Mouse (Mus musculus): Measurements from ENCODE around the gene Maff.

Gene Maff

DNA sequence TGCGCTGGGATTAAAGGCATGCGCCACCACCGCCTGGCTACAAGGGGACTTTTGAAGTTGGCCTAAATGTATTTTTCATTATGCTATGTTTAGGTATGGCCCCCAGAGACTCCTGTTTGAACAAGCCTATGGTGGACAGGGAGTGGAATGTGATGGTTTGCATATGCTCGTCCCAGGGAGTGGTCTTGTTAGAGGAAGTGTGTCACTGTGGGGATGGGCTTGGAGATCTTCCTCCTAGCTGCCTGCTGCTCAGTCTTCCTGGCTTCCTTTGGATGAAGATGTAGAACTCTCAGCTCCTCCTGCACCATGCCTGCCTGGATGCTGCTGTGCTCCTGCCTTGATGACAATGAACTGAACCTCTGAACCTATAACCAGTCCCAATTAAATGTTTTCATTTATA lies 15.9 kb upstream of the Maff start:
- DNase-seq, result no peak

DNA sequence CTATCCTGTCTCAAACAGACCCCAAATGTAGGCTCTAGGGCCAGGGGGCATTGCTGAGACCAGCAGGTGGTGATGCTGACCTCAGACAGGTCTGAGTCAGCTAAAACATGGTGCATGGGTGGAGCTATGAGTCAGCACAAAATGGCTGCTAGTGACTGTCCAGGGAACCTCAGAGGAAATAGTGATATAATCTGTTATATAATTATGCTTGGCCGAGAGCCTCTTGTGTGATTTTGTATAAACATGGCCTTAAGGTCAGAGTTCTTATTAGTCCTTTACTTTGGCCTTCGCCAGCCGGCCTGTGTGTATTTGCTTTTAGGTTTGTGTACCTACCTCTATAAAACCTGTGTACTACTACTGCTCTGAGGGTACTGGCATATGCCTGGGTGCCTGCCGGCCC lies 13.0 kb upstream of the Maff start:
- DNase-seq, result no peak

DNA sequence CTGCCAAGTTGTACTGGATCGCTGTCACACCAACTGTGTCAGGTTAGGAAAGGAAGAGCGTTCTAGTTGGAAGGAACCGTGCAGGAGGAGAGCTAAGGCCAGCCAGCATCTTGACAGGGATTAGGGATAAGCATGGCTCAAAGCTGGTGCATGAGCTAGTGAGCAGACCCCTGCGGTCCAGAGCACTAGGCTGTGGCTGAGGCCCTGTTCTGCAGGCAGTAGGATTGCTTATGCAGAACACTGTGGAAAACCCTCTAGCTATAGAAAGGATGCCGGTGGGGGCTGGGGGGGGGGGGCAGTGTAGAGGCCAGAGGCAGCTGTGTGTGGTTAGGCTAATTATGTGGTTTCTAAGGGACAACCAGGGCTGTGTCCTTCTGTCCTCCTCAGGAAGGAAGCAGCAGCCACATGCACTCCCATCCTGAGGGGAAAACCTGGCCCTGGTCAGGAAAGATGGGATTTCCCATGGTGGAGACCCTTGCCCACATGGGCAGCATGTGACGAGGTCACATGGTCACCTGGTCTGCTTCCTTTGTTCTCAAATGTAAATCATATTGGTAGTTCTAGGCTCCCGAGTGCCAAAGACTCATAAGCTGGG lies 11.3 kb upstream of the Maff start:
- peak in 1 of 2 experiments; percentile 18 for DNase-seq

DNA sequence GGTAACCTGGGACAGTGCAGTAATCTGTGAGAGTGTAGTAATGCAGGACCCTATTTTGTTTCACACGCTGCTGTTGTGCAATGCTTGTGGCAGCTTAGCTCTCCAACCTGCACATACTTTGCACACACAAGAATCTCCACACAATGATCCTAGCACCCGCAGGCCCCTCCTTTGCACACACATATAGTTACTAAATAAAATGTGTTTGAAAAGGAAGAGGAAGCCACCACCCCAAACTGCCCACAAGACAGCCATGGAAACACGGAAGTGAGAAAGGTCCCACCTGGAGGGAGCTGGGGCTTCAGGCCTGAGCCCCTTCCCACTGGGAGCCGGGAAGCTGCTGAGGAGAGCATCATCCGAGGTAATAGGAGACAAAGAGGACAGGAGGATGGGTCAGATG lies 7.4 kb upstream of the Maff start:
- DNase-seq, result no peak

DNA sequence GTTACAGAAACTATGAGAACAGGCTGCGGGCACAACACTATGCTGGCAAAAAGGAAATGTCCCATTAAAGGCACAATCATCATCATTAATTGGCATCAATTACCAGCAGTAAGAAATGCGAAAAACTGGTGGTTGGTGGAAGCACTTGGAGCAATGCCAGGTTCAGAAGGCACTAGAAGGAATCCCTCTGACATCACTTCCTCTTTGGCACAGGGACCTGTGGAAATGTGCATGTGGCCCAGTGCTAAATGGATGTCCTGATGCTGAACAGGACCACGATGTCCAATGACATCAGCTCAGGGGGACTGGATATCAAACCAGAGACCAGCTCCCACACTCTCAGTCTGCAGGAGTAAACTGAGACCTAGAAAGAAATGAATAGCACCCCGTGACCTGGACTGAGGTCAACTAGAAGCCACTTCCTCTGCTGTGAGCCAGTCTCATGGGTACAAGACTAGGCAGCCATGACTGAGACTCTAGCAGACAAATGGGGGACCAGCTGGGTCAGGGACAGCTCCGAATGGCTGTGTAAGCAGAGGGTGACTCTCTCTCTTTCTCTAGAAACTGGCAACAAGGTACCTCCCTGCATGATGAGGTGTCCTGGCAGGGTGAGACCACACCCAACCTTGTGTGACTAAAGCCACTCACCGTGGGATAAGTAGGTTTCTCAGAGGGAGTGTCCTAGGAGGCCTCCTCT lies 3.6 kb upstream of the Maff start:
- no peak for DNase-seq

DNA sequence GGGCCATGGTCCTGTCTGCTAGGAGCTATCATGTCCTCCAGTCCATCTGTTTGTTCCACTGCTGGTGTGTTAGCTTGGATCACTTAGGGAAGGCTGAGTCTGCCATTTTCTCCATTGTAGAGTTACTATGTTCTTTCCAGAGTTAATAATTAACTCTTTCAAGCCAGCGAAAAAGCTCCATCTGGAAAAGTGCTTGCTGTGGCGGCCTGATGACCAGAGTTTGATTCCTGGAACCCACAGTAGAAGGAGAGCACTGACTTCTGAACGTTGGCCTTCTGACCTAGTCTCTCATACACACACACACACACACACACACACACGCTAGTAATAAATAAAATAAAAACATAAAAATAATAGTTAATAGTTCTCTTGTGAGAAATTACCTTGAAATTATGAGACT lies 1.8 kb upstream of the Maff start:
- no peak for DNase-seq

DNA sequence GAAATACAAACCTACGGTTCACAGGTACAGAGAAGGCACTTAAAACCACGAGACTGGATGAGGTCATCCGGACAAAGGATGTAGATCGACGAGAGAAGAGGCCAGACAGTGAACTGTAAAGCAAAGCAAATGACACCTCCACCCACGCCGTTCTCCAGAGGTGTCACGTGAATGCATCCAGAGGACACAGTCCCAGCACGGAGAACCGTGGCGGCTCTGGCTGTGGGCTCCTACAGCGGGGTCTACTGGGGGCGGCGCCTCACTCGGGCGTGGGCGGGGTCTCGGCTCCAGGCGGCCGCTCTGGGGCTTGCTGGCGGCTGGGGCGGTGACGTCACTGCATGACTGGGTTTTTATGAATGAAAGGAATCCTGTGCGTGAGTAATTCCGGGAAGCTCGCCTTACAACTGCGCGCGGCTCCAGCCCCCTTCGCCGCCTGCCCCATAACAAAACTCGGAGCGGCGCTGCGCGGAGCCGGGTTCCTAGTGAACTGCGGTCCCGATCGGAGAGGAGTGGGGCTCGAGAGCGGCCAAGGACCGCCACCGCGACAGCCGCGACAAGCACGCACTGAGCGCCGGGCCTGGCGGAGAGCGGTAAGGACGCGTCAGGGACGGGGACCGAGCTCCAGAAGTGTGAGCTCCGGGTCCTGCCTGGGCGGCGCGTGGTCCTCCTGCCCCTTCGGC lies 884 bp downstream of the Maff start:
- DNase-seq, result peak; percentile 92

DNA sequence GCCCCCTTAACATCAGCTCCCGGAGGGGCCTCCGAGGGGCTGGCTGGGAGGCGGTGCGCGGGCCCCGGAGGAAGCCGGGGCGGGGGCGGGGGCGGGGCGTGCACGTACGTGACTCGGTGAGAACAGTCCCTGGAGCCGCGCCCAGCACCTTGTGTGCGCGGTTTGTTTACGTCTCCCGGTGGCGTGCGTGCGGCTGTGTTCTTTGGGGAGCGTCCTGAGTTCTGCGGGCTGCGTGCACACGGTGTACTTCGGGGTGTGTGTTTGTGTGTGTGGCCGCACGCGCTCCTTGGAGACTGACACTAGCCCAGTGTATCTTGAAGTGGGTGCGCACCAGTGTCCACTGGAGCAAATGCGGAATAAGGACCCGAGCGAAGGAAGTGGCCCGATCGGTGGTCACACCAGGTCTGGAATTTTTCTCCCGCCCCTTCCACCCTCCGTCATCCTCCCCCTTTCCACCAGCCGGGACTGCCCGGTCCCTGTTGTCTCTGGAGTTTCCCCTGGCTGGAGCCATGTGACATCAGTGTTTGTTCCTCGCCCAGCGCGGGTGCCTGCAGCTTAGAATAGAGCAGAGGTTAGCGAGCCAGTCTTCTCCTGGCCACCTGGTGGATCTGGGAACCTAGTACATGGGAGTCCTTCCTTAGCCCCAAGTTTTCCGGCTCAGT lies 1.6 kb downstream of the Maff start:
- DNase-seq, result peak; percentile 66 to 76

DNA sequence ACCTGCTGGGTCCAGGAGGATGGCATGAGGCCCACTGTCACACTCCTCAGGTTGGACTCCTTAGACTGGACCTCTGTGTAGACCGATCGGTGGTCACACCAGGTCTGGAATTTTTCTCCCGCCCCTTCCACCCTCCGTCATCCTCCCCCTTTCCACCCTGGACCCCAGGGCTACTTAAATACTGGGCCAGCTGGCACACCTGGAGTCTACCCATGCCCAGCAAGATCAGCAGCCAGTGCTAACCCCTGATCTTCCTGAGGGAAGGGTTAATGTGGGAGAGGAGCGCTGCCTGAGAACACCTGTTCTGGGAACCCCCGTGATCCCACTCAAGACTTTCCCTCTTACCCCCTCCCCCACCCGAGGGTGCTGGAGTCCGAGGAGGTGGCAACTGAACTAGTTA lies 2.2 kb downstream of the Maff start:
- DNase-seq, result no peak

DNA sequence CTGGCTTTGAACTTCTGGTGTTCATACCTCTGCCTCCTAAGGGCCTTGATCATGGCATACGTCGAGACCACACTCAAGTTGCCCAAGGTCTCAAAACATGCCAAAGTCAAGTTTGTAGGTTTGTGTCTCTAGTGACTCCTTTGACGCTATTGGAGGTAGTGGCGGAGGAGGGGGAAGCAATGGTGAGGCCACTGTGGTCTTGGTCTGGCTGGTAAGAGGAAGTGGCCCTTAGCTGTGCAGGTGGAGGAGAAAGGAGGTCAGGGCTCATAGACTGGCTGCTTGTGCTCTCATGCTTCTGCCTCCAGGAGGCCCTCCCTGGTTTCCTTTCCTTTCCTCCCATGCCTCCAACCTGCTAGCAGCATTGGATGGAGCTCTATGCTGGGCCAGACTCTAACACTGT lies 4.4 kb downstream of the Maff start:
- no peak for DNase-seq

DNA sequence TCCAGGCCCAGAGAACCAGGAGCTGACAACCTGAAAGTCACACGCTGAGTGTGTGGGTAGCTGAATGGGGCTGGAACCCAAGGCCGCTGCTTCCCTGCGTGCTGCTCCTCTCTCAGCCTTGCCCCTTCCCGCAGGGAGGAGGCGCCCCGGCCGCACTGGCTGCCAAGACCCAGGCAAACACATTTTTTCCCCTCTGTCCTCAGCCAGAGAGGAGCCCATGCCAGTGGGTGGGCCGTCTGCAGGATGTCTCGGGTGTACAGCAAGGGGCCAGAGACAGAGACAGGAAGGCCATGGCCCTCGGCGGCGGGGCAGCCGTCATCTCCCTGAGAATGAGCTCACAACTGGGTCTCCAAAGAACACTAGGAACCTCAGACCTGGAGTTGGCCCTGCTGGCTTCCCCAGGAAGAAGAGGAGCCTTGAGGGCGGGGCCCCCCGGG lies 4.9 kb downstream of the Maff start:
- no peak for DNase-seq

DNA sequence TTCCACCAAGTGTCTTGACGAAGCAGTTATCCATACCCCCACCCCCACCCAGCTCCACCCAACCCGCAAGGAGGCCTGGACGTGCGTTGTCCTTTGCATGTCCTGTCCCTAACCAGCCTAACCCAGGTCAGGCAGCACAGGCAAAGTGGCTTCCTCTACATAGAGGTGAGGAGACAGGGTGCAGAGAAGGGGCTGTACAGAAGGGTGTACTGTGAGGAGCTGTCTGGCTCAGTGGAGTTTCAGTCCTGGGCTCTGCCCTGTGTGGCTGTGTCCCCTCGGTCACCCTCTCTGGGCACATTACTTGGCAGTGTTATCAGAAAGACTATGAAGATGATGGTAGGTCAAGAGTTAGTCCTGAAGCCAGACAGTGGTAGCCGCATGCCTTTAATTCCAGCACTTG lies 6.1 kb downstream of the Maff start:
- no peak for DNase-seq

DNA sequence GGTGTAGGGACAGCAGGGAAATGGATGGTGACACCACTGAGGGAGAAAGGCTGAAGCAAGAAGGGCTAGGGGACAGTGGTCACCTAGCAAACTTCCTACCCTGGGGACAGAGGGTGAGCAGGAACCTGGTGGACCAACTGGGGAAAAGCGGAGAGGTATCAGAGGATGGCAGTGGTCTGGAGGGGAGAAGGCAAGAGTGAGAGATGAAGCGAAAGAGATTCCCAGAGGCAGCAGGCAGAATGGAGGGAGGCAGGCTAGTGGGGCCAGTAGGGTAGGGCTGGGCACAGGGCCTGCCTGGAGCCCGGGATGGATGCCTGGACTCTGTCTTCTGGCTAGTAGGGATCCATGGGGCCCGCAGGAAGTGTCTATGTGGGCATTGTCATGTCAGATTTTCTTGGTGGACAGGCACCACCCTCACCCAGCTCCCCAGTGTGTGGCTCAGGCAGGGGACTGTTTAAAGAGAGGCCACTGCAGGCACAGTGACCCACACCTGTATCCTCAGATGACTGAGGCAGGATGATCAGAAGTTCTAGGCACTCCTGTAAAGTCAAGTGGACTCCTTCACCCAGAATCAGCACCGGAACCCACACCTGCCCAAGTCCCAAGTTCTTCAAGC lies 7.4 kb downstream of the Maff start:
- no peak for DNase-seq

DNA sequence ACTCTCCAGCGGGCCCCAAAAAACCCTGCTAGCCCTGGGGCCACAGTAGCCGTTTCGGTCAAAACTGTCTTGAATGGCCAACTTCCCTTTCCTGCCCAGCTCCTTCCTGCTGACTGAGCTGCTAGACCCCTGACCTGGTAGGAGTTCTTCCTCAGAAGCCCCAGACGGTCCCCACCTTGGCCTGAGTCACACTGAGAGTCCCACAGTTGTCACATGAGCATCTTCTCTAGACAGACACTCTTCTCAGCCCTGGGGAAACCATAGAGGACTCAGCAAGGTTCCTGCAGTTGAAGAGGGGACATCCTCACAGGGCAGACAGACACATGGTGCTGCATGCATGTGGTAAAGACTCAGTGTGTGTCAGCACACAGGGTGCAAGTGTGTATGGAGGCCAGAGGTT lies 8.2 kb downstream of the Maff start:
- no peak for DNase-seq

DNA sequence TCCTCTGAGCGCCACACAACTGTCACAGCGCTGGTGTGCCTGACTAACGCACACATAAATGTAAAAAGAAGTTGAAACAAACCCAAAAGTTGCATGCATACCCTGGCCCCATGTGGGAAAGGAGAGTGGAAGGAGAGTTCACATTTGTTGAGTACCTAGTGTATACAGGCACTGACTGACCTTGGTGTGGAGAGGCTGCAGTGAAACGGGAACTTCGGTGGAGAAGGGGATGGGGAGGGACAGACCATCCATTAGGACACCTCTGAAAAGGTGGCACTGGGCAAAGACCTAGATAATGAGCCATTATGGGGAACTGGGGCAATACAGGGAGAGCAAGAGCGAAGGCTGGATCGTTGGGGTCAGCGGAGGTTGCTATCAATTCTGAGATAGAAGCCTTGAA lies 10.1 kb downstream of the Maff start:
- no peak for DNase-seq

DNA sequence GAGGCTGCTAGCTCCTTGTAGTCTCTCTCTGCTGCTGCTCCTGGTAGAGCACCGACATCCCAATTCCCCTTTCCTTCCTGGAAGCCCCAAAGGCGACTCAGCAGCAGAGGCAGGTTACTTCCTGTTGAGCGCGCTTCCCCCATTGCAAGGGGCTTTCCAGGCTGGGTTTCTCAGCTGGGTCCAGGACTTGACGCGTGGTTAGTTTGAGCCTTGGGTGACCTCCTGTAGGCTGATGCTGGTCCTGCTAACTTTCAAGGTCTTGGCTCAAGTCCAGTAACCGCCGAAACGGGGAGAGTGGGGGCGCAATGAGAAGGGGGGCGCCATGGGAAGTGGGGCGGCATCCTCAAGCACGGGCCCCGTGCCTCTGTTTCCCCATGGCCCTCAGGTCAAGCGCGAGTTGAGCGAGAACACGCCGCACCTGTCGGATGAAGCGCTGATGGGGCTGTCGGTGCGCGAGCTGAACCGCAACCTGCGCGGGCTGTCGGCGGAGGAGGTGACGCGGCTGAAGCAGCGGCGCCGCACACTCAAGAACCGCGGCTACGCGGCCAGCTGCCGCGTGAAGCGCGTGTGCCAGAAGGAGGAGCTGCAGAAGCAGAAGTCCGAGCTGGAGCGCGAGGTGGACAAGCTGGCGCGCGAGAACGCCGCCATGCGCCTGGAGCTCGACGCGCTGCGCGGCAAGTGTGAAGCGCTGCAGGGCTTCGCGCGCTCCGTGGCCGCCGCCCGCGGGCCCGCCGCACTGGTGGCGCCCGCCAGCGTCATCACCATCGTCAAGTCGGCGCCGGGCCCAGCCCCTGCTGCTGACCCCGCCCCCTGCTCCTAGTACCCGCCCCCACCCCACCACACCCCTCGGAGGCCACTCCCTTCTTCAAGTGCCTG lies 10.9 kb downstream of the Maff start:
- peak; percentile 49 to 59 for DNase-seq

DNA sequence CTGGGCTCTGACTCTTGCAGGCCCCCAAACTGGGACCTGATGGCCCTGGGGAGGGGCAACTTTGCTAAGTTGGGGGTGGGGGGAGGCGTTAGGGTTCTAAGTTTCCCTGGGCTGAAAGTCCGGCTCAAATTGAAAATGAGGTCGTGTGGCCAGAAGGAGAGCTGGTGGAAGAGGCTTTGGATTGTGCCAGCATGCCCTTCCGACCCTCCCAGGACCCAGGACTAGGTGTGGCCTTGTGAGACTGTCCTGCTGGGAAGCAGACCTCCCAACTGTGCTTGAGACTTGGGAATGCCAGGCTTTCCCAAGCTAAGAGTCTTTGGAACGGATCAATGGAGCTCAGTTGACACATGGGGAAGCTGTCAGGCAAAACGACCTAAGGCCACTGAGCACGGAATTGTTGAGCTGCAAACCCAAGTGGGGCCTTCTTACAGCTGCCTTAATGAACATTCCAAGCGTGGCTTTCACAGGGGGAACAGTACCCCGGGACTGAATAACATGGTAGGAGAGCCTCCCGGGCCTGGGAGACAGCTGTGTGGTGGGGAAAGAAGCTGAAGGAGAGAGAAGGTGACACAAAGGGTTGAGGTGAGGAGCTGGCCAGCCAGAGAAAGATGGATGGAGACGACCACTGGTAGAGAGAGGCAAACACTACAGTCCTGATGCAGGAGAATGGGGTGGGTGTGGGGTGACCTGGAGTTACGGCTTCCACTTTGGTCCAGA lies 11.7 kb downstream of the Maff start:
- DNase-seq, result no peak

DNA sequence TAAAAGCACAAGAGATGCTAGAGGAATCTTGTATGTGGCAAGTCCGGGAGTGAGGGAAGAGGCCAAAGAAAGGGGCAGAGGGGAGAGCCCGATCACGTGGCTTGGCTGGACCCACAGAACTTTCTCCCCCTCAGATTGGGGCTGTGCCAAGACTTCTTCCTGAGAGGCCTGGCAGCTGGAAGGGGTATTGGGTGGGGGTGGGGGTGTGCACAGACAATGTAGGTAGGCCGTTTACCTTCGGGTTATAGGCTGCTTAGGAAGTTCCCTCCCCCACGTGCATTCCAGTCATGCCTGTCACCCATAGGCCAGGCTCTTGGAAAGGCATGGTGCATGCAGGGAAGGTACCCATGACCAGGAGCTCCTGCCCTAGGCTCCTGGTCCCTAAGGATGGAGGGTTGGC lies 13.5 kb downstream of the Maff start:
- DNase-seq, result no peak

DNA sequence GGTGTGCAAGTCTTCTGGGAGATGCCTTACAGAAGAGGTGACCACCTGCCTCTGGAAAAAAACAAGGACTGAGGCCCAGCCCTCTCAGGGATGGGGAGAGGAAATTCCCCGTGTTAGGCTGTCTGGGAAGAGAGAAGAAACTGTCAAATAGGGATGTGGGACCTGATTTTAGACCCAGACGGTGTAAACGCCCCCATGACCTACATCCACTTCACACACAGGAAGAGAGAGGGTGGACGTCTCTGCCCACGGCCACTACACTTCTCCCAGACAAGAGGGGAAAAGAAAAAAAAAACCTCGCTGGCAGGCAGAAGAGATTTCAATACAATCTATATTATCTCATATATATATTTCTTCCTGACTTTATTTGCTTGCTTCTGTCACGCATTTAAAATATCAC lies 13.9 kb downstream of the Maff start:
- no peak for DNase-seq

DNA sequence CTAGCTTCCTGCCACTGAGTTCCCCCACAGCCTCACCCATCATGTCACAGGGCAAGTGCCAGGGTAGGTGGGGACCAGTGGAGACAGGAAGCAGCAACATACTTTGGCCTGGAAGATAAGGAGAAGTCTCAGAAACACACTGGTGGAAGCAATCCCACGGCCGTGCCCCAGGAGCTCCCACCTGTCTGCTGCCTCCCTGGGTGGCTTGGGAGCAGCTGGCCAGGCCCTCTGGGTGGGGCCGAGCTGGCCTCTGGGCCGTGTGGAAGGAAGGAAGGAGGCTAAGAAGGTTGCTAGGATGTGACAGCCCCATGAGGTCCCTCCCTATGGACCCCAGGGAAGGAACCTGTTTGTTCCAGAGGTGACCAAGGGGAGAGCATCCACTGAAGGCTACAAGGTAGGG lies 14.6 kb downstream of the Maff start:
- DNase-seq, result no peak

DNA sequence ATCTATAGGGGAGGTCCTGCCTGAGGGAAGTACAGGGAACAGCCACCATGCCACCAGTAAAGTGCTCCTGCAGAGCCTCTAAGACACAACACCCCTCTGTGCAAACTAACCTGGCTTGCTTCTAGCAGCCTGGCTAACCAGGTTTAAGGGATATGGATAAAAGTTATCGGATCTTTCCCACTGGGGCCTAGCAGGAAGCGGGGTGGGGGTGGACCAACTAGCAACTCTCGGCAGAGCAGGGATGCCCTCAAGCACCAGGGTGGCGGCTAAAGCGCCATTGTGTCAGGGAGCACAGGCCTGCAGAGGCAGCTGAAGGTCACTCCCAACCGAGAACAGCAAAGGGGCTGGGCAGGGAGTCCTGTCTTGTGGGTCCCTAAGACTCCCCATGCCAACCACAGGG lies 17.7 kb downstream of the Maff start:
- no peak for DNase-seq

DNA sequence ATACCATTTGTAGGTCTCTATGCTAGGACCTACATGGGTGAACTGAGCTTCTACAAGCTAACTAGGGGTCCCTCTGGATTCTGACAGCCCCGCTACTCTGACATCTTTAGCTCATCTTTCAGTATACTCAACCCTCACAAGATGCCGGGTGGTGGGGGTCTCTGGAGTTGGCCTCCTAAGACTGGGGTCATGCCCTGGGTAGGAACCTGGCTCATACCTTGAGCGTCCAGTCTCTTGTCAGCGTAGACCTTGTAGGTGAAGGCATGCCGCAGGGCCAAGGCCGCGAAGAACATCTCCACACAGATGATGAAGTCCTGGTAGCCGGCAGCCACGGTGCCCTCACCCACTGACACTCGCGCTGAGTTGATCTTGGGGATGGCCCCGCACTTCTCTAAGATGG lies 18.6 kb downstream of the Maff start:
- no peak for DNase-seq
